Mouse (Mus musculus) neural tube, embryonic 14.5 days (tissue): ENCODE results near the gene Cbwd1. TPM values are rescaled to one million over a fixed set of nuclear protein-coding genes. Genes with fewer than 3 reads are reported as not detected.

Source experiments
- ATAC-seq: fragments of 200-750 bp; cut with Nextera tagmentation; 2 replicates; pipeline ENCODE4 v1.8.0; 2017; ENCODE audit warnings: low read depth, mild to moderate bottlenecking, moderate TSS enrichment, moderate library complexity
- H3K27ac ChIP-seq: fragments of 300-500 bp; sonication (generic); 2 replicates; pipeline ENCODE4 v1.5.1; 2014; ENCODE audit warnings: low read depth, mild to moderate bottlenecking, control low read depth, low read length, moderate library complexity, mixed read lengths
- H3K27me3 ChIP-seq: fragments of 300-500 bp; sonication (generic); 2 replicates; pipeline ENCODE4 v1.6.1; 2014; ENCODE audit warnings: low read length; ENCODE audit not compliant: control insufficient read depth, insufficient read depth
- H3K36me3 ChIP-seq: fragments of 300-500 bp; sonication (generic); 2 replicates; pipeline ENCODE4 v1.6.1; 2014; ENCODE audit warnings: low read length, mixed read lengths; ENCODE audit not compliant: control insufficient read depth, insufficient read depth
- H3K4me1 ChIP-seq: fragments of 300-500 bp; sonication (generic); 2 replicates; pipeline ENCODE4 v1.6.1; 2014; ENCODE audit warnings: low read length; ENCODE audit not compliant: control insufficient read depth, insufficient read depth
- H3K4me2 ChIP-seq: fragments of 300-500 bp; sonication (generic); 2 replicates; pipeline ENCODE4 v1.6.1; 2014; ENCODE audit warnings: mild to moderate bottlenecking, low read depth, low read length, control low read depth
- H3K4me3 ChIP-seq: fragments of 300-500 bp; sonication (generic); 2 replicates; pipeline ENCODE4 v1.5.1; 2014; ENCODE audit warnings: low read depth, low read length, control low read depth, mixed read lengths
- H3K9ac ChIP-seq: fragments of 300-500 bp; sonication (generic); replicated peaks from 2 replicates; pipeline ENCODE4 v1.6.1; 2014; ENCODE audit warnings: low read depth, mild to moderate bottlenecking, control low read depth, low read length, mixed read lengths
- H3K9me3 ChIP-seq: fragments of 300-500 bp; sonication (generic); 2 replicates; pipeline ENCODE4 v1.6.1; 2016; ENCODE audit warnings: low read length; ENCODE audit not compliant: control insufficient read depth
- WGBS: fragments of 180-500 bp; shearing (Covaris S2); extraction: QIAGEN DNeasy Blood & Tissue Kit; methylation state at CpG from one replicate; pipeline ENCODE4 v1.1.7; 2014; 5-methylcytosine and 5-hydroxymethylcytosine counted together
- polyA plus RNA-seq: library from polyadenylated mRNA; unstranded; fragments of >200 nt; fragmentation: Nextera tagmentation; extraction: Ambion mirVana; gene quantifications from 2 replicates; pipeline ENCODE4 v1.2.1, GENCODE M21; 2014

Cbwd1 gene
- polyA plus RNA-seq, 1 experiment from 2014 or later, result 15.3 TPM

- no peak for ATAC-seq
- Histone ChIP-seq H3K27me3 (peaks cover 44% of the 10 kb centered on the region), H3K4me2 (peak within 1 kb of the TSS; percentile 65), H3K4me1 (peaks cover 15% of the 10 kb centered on the region), H3K27ac (no peak within 1 kb of the TSS), H3K4me3 (peak within 1 kb of the TSS; percentile 30), H3K36me3 (no peaks in the 10 kb centered on the region), H3K9me3 (no peaks in the 10 kb centered on the region), H3K9ac (no peak within 1 kb of the TSS)
- WGBS, result under 1% methylated on average over 27 of the region's 27 CpGs
Measured at GRCm38 (mm10) chr19:24900581-24901220, 60.7 kb downstream of the Cbwd1 start, which contains the start of gene Foxd4. Gene Foxd4 (minus strand): TSS chr19:24901197.

- no peaks in the 10 kb centered on the region for H3K9me3 ChIP-seq
- no peaks in the 10 kb centered on the region for H3K36me3 ChIP-seq
- no peak overlapping the region for H3K9ac ChIP-seq
- peaks cover 44% of the 10 kb centered on the region for H3K27me3 ChIP-seq
- under 1% methylated on average over 84 of the region's 84 CpGs for WGBS
- peak; percentile 61 for ATAC-seq
- H3K4me3 ChIP-seq, result peak overlapping the region; percentile 30
- H3K27ac ChIP-seq, result no peak overlapping the region
- H3K4me1 ChIP-seq, result peaks cover 15% of the 10 kb centered on the region
- H3K4me2 ChIP-seq, result peak overlapping the region; percentile 65
Measured at GRCm38 (mm10) chr19:24899578-24900544, 61.5 kb downstream of the Cbwd1 start.

DNA sequence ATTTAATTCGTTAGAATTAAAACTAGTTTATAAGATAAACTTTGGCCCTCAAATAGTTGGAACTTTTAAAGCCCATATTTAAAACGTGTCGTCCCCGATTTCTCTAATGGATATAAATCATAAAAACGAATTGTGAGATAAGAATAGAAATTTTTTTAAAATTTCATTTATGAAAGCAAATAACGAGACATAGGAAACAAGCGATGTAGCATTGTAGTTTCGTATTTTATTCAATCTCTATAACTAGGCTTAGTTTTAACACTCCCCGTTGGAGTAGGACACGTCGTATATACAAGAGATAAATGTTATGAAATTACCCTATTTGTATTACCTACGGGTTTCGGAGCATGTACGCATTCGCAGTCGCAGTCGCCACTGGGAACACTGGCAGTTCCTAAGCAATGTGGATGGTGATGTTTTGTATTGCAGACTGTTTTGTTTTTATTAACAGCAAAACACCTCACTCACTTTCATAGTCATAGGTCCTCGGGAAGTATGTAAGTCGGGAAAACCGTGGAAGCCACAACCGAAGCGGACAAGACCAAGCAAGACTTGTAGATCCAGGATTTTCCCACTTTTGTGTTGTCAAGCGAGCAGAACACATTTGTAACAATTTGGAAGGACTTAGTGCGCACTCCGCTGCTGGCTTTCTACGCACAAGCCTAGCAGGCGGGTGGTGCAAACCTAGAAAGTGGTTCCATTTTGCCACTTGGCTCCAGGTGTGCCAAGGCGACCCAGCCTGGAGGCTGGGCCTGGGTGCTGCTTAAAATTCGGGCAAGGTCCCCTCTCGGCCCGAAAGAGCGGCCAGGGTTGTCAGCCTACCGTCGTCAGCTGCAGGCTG, 62.5 kb downstream of the Cbwd1 start:
- Histone ChIP-seq H3K4me1 (peaks cover 15% of the 10 kb centered on the region), H3K4me3 (peak overlapping the region; percentile 30), H3K9ac (no peak overlapping the region), H3K4me2 (peak overlapping the region; percentile 65), H3K27me3 (peaks cover 44% of the 10 kb centered on the region), H3K36me3 (no peaks in the 10 kb centered on the region), H3K9me3 (no peaks in the 10 kb centered on the region), H3K27ac (no peak overlapping the region)
- WGBS, result 3% methylated on average over 34 of the region's 34 CpGs
- ATAC-seq, result no peak

DNA sequence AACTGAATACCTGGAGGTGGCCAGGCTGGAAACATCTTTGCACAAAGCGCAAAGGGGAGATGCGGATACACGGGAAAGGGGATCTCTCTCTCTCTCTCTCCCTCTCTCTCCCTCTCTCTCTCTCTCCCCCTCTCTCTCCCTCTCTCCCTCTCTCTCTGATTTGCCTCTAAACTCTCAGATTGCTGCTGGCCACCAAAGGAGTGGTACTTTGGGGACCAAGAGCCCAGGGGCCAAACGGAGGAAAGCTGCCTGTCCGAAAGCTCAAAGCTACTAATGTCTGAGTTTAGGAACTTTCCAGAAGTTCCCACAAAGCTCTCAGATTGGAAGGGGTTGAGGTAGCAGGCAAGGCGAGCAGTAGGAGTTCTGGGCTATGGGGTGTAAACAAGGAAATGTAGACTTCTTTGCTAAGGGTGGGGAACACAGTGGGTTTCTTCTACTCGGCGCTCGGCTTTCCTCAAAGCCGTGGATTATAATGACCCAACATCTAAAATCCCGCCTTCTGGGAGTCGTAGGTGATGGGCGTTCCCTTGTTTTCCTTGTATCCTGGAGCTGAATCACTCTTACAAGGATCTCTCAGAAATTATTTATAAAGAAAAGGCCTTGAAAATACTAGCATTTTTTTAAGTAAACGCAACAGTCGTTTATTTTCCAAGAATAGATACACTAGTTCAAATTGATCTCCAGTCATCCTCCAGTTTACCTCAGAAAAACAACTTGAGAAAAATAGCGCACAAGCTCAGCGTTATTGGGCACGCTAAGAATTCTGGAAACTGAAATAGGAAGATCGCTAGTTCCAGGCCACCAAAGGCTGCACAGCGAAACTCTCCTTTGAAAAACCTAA, 63.3 kb downstream of the Cbwd1 start:
- WGBS, result 1% methylated on average over 20 of the region's 20 CpGs
- H3K36me3 ChIP-seq, result no peaks in the 10 kb centered on the region
- no peak overlapping the region for H3K4me3 ChIP-seq
- no peak overlapping the region for H3K27ac ChIP-seq
- H3K4me1 ChIP-seq, result peaks cover 15% of the 10 kb centered on the region
- no peak for ATAC-seq
- H3K4me2 ChIP-seq, result no peak overlapping the region
- H3K27me3 ChIP-seq, result peaks cover 44% of the 10 kb centered on the region
- no peak overlapping the region for H3K9ac ChIP-seq
- H3K9me3 ChIP-seq, result no peaks in the 10 kb centered on the region

- ATAC-seq, result no peak; the same call in 1 of the 2 replicates
- no peaks in the 10 kb centered on the region for H3K9me3 ChIP-seq
- H3K4me3 ChIP-seq, result 0 out of 2 replicates have a peak overlapping the region, but pooled peaks have one; percentile 4
- under 1% methylated on average over 57 of the region's 57 CpGs for WGBS
- H3K36me3 ChIP-seq, result no peaks in the 10 kb centered on the region
- 0 out of 2 replicates have a peak overlapping the region, but pooled peaks have one; percentile 16 for H3K4me2 ChIP-seq
- no peak overlapping the region for H3K9ac ChIP-seq
- peaks cover 15% of the 10 kb centered on the region for H3K4me1 ChIP-seq
- no peak overlapping the region for H3K27ac ChIP-seq
- H3K27me3 ChIP-seq, result peaks cover 40% of the 10 kb centered on the region
Measured at GRCm38 (mm10) chr19:24897006-24897895, 64.2 kb downstream of the Cbwd1 start.

- Histone ChIP-seq H3K4me3 (no peak overlapping the region), H3K36me3 (no peaks in the 10 kb centered on the region), H3K9ac (no peak overlapping the region), H3K4me1 (peaks cover 15% of the 10 kb centered on the region), H3K4me2 (no peak overlapping the region), H3K9me3 (no peaks in the 10 kb centered on the region), H3K27me3 (peaks cover 33% of the 10 kb centered on the region), H3K27ac (no peak overlapping the region)
- no peak for ATAC-seq
- 15% methylated on average over 4 of the region's 4 CpGs for WGBS
Measured at GRCm38 (mm10) chr19:24896536-24896935, 64.9 kb downstream of the Cbwd1 start.

GRCm38 (mm10) chr19:24886888-24887287, 74.5 kb downstream of the Cbwd1 start:
- WGBS, result 85% methylated on average over 3 of the region's 3 CpGs
- H3K27ac ChIP-seq, result no peak overlapping the region
- ATAC-seq, result no peak
- H3K4me3 ChIP-seq, result no peak overlapping the region
- H3K27me3 ChIP-seq, result no peaks in the 10 kb centered on the region
- no peaks in the 10 kb centered on the region for H3K36me3 ChIP-seq
- H3K4me2 ChIP-seq, result no peak overlapping the region
- H3K9me3 ChIP-seq, result no peaks in the 10 kb centered on the region
- H3K4me1 ChIP-seq, result no peaks in the 10 kb centered on the region
- no peak overlapping the region for H3K9ac ChIP-seq
